Mouse (Mus musculus): ENCODE measurements at regions not wholly inside any gene's neighbourhood (a gene's known extent, or its start where the extent isn't known, plus 50 kb on each side); places are given as distances from the start of the nearest gene placed in this dataset.

- Histone ChIP-seq H3K79me2 (ENCODE audit: control insufficient read depth, insufficient read depth) (no peaks in the 10 kb centered on the region), H3K4me3 (no peak overlapping the region), H3K36me3 (ENCODE audit: control insufficient read depth, insufficient read depth) (no peaks in the 10 kb centered on the region), H3ac (ENCODE audit: control insufficient read depth, insufficient read length) (no peak overlapping the region), H3K27me3 (ENCODE audit: control insufficient read depth, insufficient read depth, insufficient read length) (no peaks in the 10 kb centered on the region), H3K4me2 (ENCODE audit: low read depth) (no peak overlapping the region)
- no peak for TF ChIP-seq TCF12 (IDR thresholded peaks at IDR 0.05; ENCODE audit: insufficient read depth, poor library complexity, severe bottlenecking)
- no peak for TF ChIP-seq MAX (IDR thresholded peaks at IDR 0.05; ENCODE audit: low read depth)
- no peak for TF ChIP-seq SRF (IDR thresholded peaks at IDR 0.05; ENCODE audit: control insufficient read depth, insufficient read length, low read depth)
- TF ChIP-seq MYOG (IDR thresholded peaks at IDR 0.05; ENCODE audit: control insufficient read depth in 1 of 3, insufficient read depth in 1 of 3, insufficient read length in 2 of 3, low read depth in 2 of 3) = no peak
- TF ChIP-seq POLR2A (IDR thresholded peaks at IDR 0.05; ENCODE audit: insufficient read length, low read depth) = no peak
- no peak for TF ChIP-seq REST (IDR thresholded peaks at IDR 0.05; ENCODE audit: insufficient read depth, insufficient read length)
These were observed 313.5 kb upstream of the Meis1 start for GRCm38 (mm10) chr11:19332274-19332673.

- H3K79me2 ChIP-seq (ENCODE audit: control insufficient read depth, insufficient read depth) = no peaks in the 10 kb centered on the region
- H3K27me3 ChIP-seq (ENCODE audit: control insufficient read depth, insufficient read depth, insufficient read length) = no peaks in the 10 kb centered on the region
- H3K4me2 ChIP-seq (ENCODE audit: low read depth) = no peak overlapping the region
- H3K4me3 ChIP-seq = no peak overlapping the region
- no peak for TF ChIP-seq MYOG (IDR thresholded peaks at IDR 0.05; ENCODE audit: control insufficient read depth in 1 of 3, insufficient read depth in 1 of 3, insufficient read length in 2 of 3, low read depth in 2 of 3)
- TF ChIP-seq MYOD1 (IDR thresholded peaks at IDR 0.05; ENCODE audit: control insufficient read depth in 1 of 3, insufficient read length in 2 of 3, low read depth in 2 of 3) = no peak
- TF ChIP-seq MAX (IDR thresholded peaks at IDR 0.05; ENCODE audit: low read depth) = no peak
- no peak for TF ChIP-seq POLR2A (IDR thresholded peaks at IDR 0.05; ENCODE audit: insufficient read length, low read depth)
- TF ChIP-seq POLR2AphosphoS2 (IDR thresholded peaks at IDR 0.05; ENCODE audit: insufficient read length, low read depth) = no peak
- TF ChIP-seq E2F4 (IDR thresholded peaks at IDR 0.05; ENCODE audit: insufficient read depth) = no peak
- no peak for TF ChIP-seq TCF12 (IDR thresholded peaks at IDR 0.05; ENCODE audit: insufficient read depth, poor library complexity, severe bottlenecking)
- TF ChIP-seq REST (IDR thresholded peaks at IDR 0.05; ENCODE audit: insufficient read depth, insufficient read length) = no peak
- TF ChIP-seq SRF (IDR thresholded peaks at IDR 0.05; ENCODE audit: control insufficient read depth, insufficient read length, low read depth) = no peak
- TF ChIP-seq TCF3 (IDR thresholded peaks at IDR 0.05; ENCODE audit: insufficient read length, low read depth) = no peak
- no peak for TF ChIP-seq USF1 (IDR thresholded peaks at IDR 0.05; ENCODE audit: low read depth)
- TF ChIP-seq CEBPB (IDR thresholded peaks at IDR 0.05; ENCODE audit: insufficient read depth, poor library complexity, severe bottlenecking) = no peak
- no peaks in the 10 kb centered on the region for H3K36me3 ChIP-seq (ENCODE audit: control insufficient read depth, insufficient read depth)
- no peak overlapping the region for H3ac ChIP-seq (ENCODE audit: control insufficient read depth, insufficient read length)
These were observed 313.9 kb upstream of the Meis1 start for GRCm38 (mm10) chr11:19332727-19333126.

DNA sequence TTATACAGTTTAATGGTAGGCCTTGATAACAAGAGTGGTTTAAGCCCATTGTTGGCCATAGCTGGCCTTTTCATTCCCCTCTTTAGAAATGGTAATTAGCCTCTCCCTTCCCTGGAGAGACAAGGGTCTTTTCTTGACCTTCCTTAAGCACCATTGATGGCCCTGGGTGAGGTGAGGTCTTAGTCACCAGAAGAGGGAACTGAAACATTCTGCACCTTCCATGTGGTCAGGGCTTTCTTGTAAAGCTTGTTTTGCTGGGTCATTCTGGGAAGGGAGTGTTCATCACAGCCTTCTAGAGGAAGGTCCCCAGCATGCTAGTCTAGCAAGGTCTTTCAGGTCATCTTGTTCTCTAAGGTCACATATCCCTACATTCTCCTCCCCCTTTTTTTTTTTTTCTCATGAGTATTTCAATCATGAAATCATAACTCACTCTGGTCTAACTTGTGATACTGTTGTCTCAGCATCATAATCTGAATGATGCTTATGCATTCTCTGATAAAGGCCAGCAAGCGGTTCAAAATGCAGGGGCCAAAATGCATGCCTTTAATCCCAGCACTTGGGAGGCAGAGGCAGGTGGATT lies 315.2 kb upstream of the Meis1 start:
- Histone ChIP-seq H3K4me2 (ENCODE audit: low read depth) (no peak overlapping the region), H3K4me3 (no peak overlapping the region), H3ac (ENCODE audit: control insufficient read depth, insufficient read length) (no peak overlapping the region), H3K36me3 (ENCODE audit: control insufficient read depth, insufficient read depth) (no peaks in the 10 kb centered on the region), H3K79me2 (ENCODE audit: control insufficient read depth, insufficient read depth) (no peaks in the 10 kb centered on the region), H3K27me3 (ENCODE audit: control insufficient read depth, insufficient read depth, insufficient read length) (no peaks in the 10 kb centered on the region)
- no peak for TF ChIP-seq POLR2A (IDR thresholded peaks at IDR 0.05; ENCODE audit: insufficient read length, low read depth)
- TF ChIP-seq MAX (IDR thresholded peaks at IDR 0.05; ENCODE audit: low read depth) = no peak
- TF ChIP-seq USF1 (IDR thresholded peaks at IDR 0.05; ENCODE audit: low read depth) = no peak
- no peak for TF ChIP-seq REST (IDR thresholded peaks at IDR 0.05; ENCODE audit: insufficient read depth, insufficient read length)
- no peak for TF ChIP-seq MYOG (IDR thresholded peaks at IDR 0.05; ENCODE audit: control insufficient read depth in 1 of 3, insufficient read depth in 1 of 3, insufficient read length in 2 of 3, low read depth in 2 of 3)
- TF ChIP-seq TCF12 (IDR thresholded peaks at IDR 0.05; ENCODE audit: insufficient read depth, poor library complexity, severe bottlenecking) = no peak
- TF ChIP-seq SRF (IDR thresholded peaks at IDR 0.05; ENCODE audit: control insufficient read depth, insufficient read length, low read depth) = no peak
- TF ChIP-seq CEBPB (IDR thresholded peaks at IDR 0.05; ENCODE audit: insufficient read depth, poor library complexity, severe bottlenecking) = no peak
- TF ChIP-seq POLR2AphosphoS2 (IDR thresholded peaks at IDR 0.05; ENCODE audit: insufficient read length, low read depth) = no peak
- no peak for TF ChIP-seq E2F4 (IDR thresholded peaks at IDR 0.05; ENCODE audit: insufficient read depth)
- no peak for TF ChIP-seq TCF3 (IDR thresholded peaks at IDR 0.05; ENCODE audit: insufficient read length, low read depth)
- no peak for TF ChIP-seq MYOD1 (IDR thresholded peaks at IDR 0.05; ENCODE audit: control insufficient read depth in 1 of 3, insufficient read length in 2 of 3, low read depth in 2 of 3)

DNA sequence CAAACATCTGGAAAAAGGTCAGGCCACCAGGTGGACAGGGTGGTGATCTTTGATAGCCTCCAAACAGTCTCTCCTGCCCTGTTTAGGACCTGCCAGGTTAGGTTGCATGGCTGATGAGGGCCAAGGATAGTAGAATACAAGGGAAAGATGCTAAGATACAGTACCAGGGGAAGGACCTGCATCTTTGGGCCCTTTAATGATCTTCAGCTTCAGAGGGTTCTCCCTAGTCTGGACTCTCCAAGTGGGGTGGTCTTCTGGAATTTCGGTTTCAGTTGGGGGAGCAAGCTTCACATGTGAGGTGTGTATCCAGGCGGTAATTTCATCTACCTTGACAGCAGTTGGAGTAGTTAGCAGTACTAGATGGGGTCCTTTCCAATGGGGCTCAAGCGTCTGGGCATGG lies 316.6 kb upstream of the Meis1 start:
- H3K4me3 ChIP-seq = no peak overlapping the region
- TF ChIP-seq MYOG (IDR thresholded peaks at IDR 0.05; ENCODE audit: control insufficient read depth in 1 of 3, insufficient read depth in 1 of 3, insufficient read length in 2 of 3, low read depth in 2 of 3) (no peak), TCF3 (IDR thresholded peaks at IDR 0.05; ENCODE audit: insufficient read length, low read depth) (no peak), USF1 (IDR thresholded peaks at IDR 0.05; ENCODE audit: low read depth) (no peak), CEBPB (IDR thresholded peaks at IDR 0.05; ENCODE audit: insufficient read depth, poor library complexity, severe bottlenecking) (no peak), REST (IDR thresholded peaks at IDR 0.05; ENCODE audit: insufficient read depth, insufficient read length) (no peak), MAX (IDR thresholded peaks at IDR 0.05; ENCODE audit: low read depth) (no peak), E2F4 (IDR thresholded peaks at IDR 0.05; ENCODE audit: insufficient read depth) (no peak), POLR2AphosphoS2 (IDR thresholded peaks at IDR 0.05; ENCODE audit: insufficient read length, low read depth) (no peak), SRF (IDR thresholded peaks at IDR 0.05; ENCODE audit: control insufficient read depth, insufficient read length, low read depth) (no peak), POLR2A (IDR thresholded peaks at IDR 0.05; ENCODE audit: insufficient read length, low read depth) (no peak), TCF12 (IDR thresholded peaks at IDR 0.05; ENCODE audit: insufficient read depth, poor library complexity, severe bottlenecking) (no peak), MYOD1 (IDR thresholded peaks at IDR 0.05; ENCODE audit: control insufficient read depth in 1 of 3, insufficient read length in 2 of 3, low read depth in 2 of 3) (no peak)
- no peak overlapping the region for H3ac ChIP-seq (ENCODE audit: control insufficient read depth, insufficient read length)
- H3K4me2 ChIP-seq (ENCODE audit: low read depth) = no peak overlapping the region
- H3K27me3 ChIP-seq (ENCODE audit: control insufficient read depth, insufficient read depth, insufficient read length) = no peaks in the 10 kb centered on the region
- H3K79me2 ChIP-seq (ENCODE audit: control insufficient read depth, insufficient read depth) = no peaks in the 10 kb centered on the region
- H3K36me3 ChIP-seq (ENCODE audit: control insufficient read depth, insufficient read depth) = no peaks in the 10 kb centered on the region
